Mouse (Mus musculus) liver, adult 2 months (tissue): ENCODE data around the gene Amigo1.

Experiments used
- CTCF ChIP-seq: fragments of 200-500 bp; IDR thresholded peaks from 2 replicates; pipeline ENCODE4 v1.5.1; 2011; ENCODE audit warnings: low read depth, low read length, control low read depth
- POLR2A ChIP-seq: fragments of 200-500 bp; IDR thresholded peaks from 2 replicates; pipeline ENCODE4 v1.6.1; 2011; ENCODE audit warnings: low read length, control low read depth; ENCODE audit not compliant: insufficient read depth; ENCODE audit errors: extremely low read depth

DNA sequence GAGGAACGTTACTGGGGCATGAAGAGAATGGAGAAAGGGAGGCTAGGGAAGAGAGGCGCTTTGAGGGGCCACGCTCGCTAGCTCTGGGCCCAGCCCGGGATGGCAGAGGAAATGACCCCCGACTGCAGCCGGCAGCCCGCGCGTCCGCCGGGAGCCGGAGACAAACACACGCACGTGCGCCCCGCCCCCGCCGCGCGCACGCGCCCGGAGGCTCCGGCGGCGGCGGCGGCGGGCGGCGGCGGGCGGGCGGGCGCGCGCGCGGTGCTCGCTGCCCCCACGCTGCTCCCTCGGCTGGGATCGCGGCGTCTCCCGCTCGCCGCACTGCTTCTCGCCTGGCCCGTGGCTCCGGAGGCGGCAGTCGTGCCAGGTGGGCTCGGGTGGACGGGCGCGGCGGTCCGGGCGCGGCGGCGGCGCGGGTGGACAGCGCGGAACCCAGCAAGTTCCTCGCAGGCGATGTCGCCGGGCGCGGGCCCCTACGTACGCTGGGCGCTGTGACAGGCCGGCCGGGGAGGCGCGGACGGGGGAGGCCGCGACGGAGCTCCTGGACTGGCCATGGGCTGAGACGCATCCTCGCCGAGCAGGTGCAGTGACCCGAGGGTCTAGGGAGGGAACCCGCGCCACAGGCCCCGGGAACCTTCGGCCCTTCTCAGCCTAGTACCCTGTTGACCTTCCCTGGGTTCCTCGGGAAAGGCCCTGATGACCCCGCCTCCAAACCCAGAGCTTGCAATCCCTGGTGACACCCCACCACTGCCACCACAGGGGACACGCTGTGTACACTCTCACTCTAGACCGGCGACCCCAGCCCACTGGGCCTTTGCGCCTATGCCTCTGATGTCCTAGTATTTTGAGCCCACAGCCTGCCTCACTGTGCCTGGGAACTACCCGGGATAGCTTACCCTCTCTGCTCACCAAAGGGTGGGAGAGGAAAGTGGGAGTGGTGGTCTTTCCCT is at the start of gene Amigo1:
- TF ChIP-seq POLR2A (no peak), CTCF (no peak)
